Comparison of ENCODE assay signal across 9 mouse cellular contexts in the genomic region with DNA sequence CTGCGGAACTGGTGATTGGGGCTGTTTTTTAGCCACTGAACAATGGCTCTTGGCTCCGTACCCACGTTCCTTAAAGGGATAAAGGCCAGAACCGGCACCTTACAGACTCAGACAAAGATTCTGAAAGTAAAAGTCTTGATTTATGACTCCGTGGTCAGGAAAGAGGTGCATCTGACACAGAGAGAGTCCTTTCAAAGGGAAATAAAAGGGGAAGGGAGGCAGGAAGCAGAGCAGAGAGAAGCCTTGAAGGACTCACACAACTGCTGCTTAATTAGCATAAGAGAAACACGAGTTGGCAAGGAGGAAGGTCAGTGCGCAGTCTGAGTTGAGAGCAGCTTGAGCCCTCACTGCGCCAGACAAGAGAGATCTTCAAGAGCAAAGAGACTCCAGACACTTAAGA. TPM values are rescaled to one million over a fixed set of nuclear protein-coding genes. Genes with fewer than 3 reads are reported as not detected.
DNase-seq lines count a peak whose midpoint lies in the region; ATAC-seq lines count a peak whose summit lies in the region.
"Had no signal": no experiment of that assay in that cellular context is flagged by ENCODE, and none has a peak within 500 bp of the region (broad histone marks: within the 10 kb centered on the region; RNA-seq: fewer than 3 reads in every experiment).

No protein-coding gene starts in this region.

- ATAC-seq in cerebellum, adult (ENCODE audit: insufficient number of reproducible peaks, low FRiP score, low TSS enrichment): peak; percentile 26; the same call in 1 of the 2 replicates
- peak; percentile 60; the same call in 1 of the 2 replicates for ATAC-seq in forebrain, embryonic 15.5 days (replicated peaks)
- peak; percentile 48 for ATAC-seq in inflammation-experienced regulatory T-cells, adult 6 months

- H3K4me3 ChIP-seq in forebrain, embryonic 15.5 days: no peak overlapping the region
- H3K4me3 ChIP-seq: embryonic facial prominence, embryonic 15.5 days had no signal

- H3K4me2 ChIP-seq in forebrain, embryonic 15.5 days (replicated peaks): no peak overlapping the region
- H3K4me2 ChIP-seq: embryonic facial prominence, embryonic 15.5 days had no signal

- H3K4me1 ChIP-seq in forebrain, embryonic 15.5 days: peaks cover 5% of the 10 kb centered on the region; the same call in 1 of the 2 replicates
- H3K4me1 ChIP-seq: embryonic facial prominence, embryonic 15.5 days had no signal

- WGBS in forebrain, embryonic 15.5 days: 9% methylated on average over 8 of the region's 8 CpGs

- DNase-seq in cerebellum, adult 9-10 months: no peak
- DNase-seq in Muller cell, postnatal 12 days (ENCODE audit: inconsistent ontology term): peak; percentile 46
- peak; percentile 49 for DNase-seq in mesoderm, embryonic 11.5 days (ENCODE audit: low read depth, low spot score)
- no peak for DNase-seq in spleen, adult 12 weeks (ENCODE audit: low spot score)
- no peak for DNase-seq in adipocyte (ENCODE audit: low spot score)

- H3K9me3 ChIP-seq in forebrain, embryonic 15.5 days: no peaks in the 10 kb centered on the region
- H3K9me3 ChIP-seq: embryonic facial prominence, embryonic 15.5 days had no signal

- no peak overlapping the region for H3K9ac ChIP-seq in forebrain, embryonic 15.5 days (replicated peaks)
- H3K9ac ChIP-seq: embryonic facial prominence, embryonic 15.5 days had no signal

- no peak overlapping the region for H3K27ac ChIP-seq in forebrain, embryonic 15.5 days (replicated peaks)
- H3K27ac ChIP-seq: embryonic facial prominence, embryonic 15.5 days had no signal

- no peaks in the 10 kb centered on the region for H3K27me3 ChIP-seq in forebrain, embryonic 15.5 days
- H3K27me3 ChIP-seq: embryonic facial prominence, embryonic 15.5 days had no signal

- no peaks in the 10 kb centered on the region for H3K36me3 ChIP-seq in forebrain, embryonic 15.5 days
- H3K36me3 ChIP-seq: embryonic facial prominence, embryonic 15.5 days had no signal

RNA-seq across cellular contexts. Expression of gene Prdm5, which starts 13.7 kb away (rescaled TPM):
- 5.3 and 6.3 TPM in 2 replicates for polyA plus RNA-seq in forebrain, embryonic 15.5 days (2015; fragmentation: Nextera tagmentation; extraction: Ambion mirVana)
- 1 to 10 TPM; 1.5 to 4.7 (median 4.4) TPM for polyA plus RNA-seq in inflammation-experienced regulatory T-cells, adult 6 months (2017; shearing (Covaris generic))

Comparison
In these comparisons a context has a peak if more than half of its experiments do, and no peak if none do; other contexts are left out.
1. DNase-seq: peak in Muller cell, postnatal 12 days (single experiment) and mesoderm, embryonic 11.5 days (single experiment); none in cerebellum, adult 9-10 months (single experiment), spleen, adult 12 weeks (single experiment) and adipocyte (single experiment).
2. Peak in every context shown above with its lines, with median percentiles within 50 percentile points of each other: ATAC-seq.